Mouse (Mus musculus) C2C12 (cell line): ENCODE measurements around the gene Ctcfl.

Experiments
- CTCF ChIP-seq: IDR thresholded peaks from one replicate; pipeline ENCODE4 v1.5.1; 2011; ENCODE audit not compliant: control insufficient read depth, insufficient read depth, insufficient read length
- USF1 ChIP-seq: IDR thresholded peaks from one replicate; pipeline ENCODE4 v1.6.1; 2011; ENCODE audit warnings: low read depth, mild to moderate bottlenecking, control low read depth, moderate library complexity

GRCm38 (mm10) chr2:173064864-173065263 lies 54.5 kb downstream of the Ctcfl start:
- TF ChIP-seq CTCF = no peak
- no peak for TF ChIP-seq USF1
